Mouse (Mus musculus) left cerebral cortex, postnatal 36 days (tissue): ENCODE results near the gene Vars. TPM values are rescaled to one million over a fixed set of nuclear protein-coding genes. Genes with fewer than 3 reads are reported as not detected.
"Not testable (repeated sequence)": the region's sequence is repeated elsewhere in the genome, so short reads cannot be mapped to it uniquely, and the experiment has no call there.

ENCODE experiments used
- DNase-seq, 2 experiments: peaks; one replicate each; pipeline ENCODE4 v3.0.0; 2021 to 2022; ENCODE audit warnings: low spot score in 2 of 2, mixed read lengths in 1 of 2
- intact Hi-C: fragments of 180-260 bp; cut with DNase I; formaldehyde crosslinking; loops from one replicate; pipeline ENCODE4 v1.15.1; 2025
- total RNA-seq, 2 experiments: library from RNA; stranded (reverse); gene quantifications; 2 replicates each; pipeline ENCODE4 v1.2.3; 2021

Gene Vars
- total RNA-seq, 2 experiments from 2014 or later: 38.2 to 47.2 TPM

- DNase-seq: no peak
- intact Hi-C loops: loop anchor here (2.0 to 5.0 kb wide), 2 partner anchors 39 to 102 kb away; partner anchors contain the start of genes Csnk2b, Ddah2 and Gpank1
These were observed 19.1 kb downstream of the Vars start for GRCm38 (mm10) chr17:35019894-35020293.

GRCm38 (mm10) chr17:35020551-35020950, 19.8 kb downstream of the Vars start:
- DNase-seq: no peak
- intact Hi-C loops: loop anchor here (2.0 to 5.0 kb wide), 2 partner anchors 38 to 102 kb away; partner anchors contain the start of genes Csnk2b, Ddah2 and Gpank1

GRCm38 (mm10) chr17:35021163-35021808, 20.5 kb downstream of the Vars start:
- DNase-seq: peak; percentile 75 to 85

GRCm38 (mm10) chr17:35021842-35022477, 21.2 kb downstream of the Vars start:
- no peak for DNase-seq
- intact Hi-C loops: loop anchor here (1.0 to 5.0 kb wide), 3 partner anchors 37 to 100 kb away; partner anchors contain the start of genes Csnk2b, Ddah2 and Gpank1

More at GRCm38 (mm10) chr17:35021163-35021808, 20.5 kb downstream of the Vars start:
- intact Hi-C loops: loop anchor here (1.0 to 5.0 kb wide), 3 partner anchors 38 to 101 kb away; partner anchors contain the start of genes Csnk2b, Ddah2 and Gpank1

- intact Hi-C loops: loop anchor here (5.0 kb wide), 1 partner anchor 100 kb away; the partner anchor contains the start of genes Csnk2b and Gpank1
These were observed 21.8 kb downstream of the Vars start for GRCm38 (mm10) chr17:35022541-35023060.

GRCm38 (mm10) chr17:35023221-35023620, 22.4 kb downstream of the Vars start:
- intact Hi-C loops: loop anchor here (5.0 kb wide), 1 partner anchor 99 kb away; the partner anchor contains the start of genes Csnk2b and Gpank1
- DNase-seq: no peak

More at GRCm38 (mm10) chr17:35022541-35023060, 21.8 kb downstream of the Vars start:
- DNase-seq: no peak

GRCm38 (mm10) chr17:35023756-35024155, 23.0 kb downstream of the Vars start:
- intact Hi-C loops: loop anchor here (5.0 kb wide), 1 partner anchor 99 kb away; the partner anchor contains the start of genes Csnk2b and Gpank1
- DNase-seq: no peak

GRCm38 (mm10) chr17:35024261-35024660, 23.5 kb downstream of the Vars start:
- no peak for DNase-seq
- intact Hi-C loops: loop anchor here (5.0 kb wide), 1 partner anchor 98 kb away; the partner anchor contains the start of genes Csnk2b and Gpank1

- intact Hi-C loops: loop anchor here (5.0 kb wide), 1 partner anchor 97 kb away; the partner anchor contains the start of genes Csnk2b and Gpank1
- DNase-seq: no peak
These were observed 24.1 kb downstream of the Vars start for GRCm38 (mm10) chr17:35024691-35025488.

GRCm38 (mm10) chr17:35026206-35026605, 25.4 kb downstream of the Vars start:
- no peak for DNase-seq
- intact Hi-C loops: no loop called here

GRCm38 (mm10) chr17:35027277-35028068, 26.7 kb downstream of the Vars start, which contains the start of gene Sapcd1:
Gene Sapcd1 (minus strand): TSS chr17:35028016.
- intact Hi-C loops: no loop called here
- peak in 1 of 2 experiments; percentile 28 for DNase-seq

- no peak for DNase-seq
- intact Hi-C loops: no loop called here
These were observed 27.5 kb downstream of the Vars start for GRCm38 (mm10) chr17:35028315-35028714.

GRCm38 (mm10) chr17:35029691-35030532, 29.1 kb downstream of the Vars start:
- no peak for DNase-seq
- intact Hi-C loops: no loop called here

GRCm38 (mm10) chr17:35031272-35031671, 30.5 kb downstream of the Vars start:
- intact Hi-C loops: no loop called here
- DNase-seq: no peak

GRCm38 (mm10) chr17:35031880-35032279, 31.1 kb downstream of the Vars start:
- intact Hi-C loops: no loop called here
- DNase-seq: no peak

- DNase-seq: no peak
- intact Hi-C loops: no loop called here
These were observed 31.6 kb downstream of the Vars start for GRCm38 (mm10) chr17:35032323-35032870.

GRCm38 (mm10) chr17:35033703-35034102, 32.9 kb downstream of the Vars start:
- DNase-seq: not testable (repeated sequence)
- intact Hi-C loops: loop anchor here (1.0 kb wide), 1 partner anchor 12 kb away; no protein-coding TSS in a partner anchor
